Mouse (Mus musculus) lung, postnatal 0 days (tissue): ENCODE results near the gene Smarcd3. TPM values are rescaled to one million over a fixed set of nuclear protein-coding genes. Genes with fewer than 3 reads are reported as not detected.

Experiments used
- ATAC-seq: fragments of 200-750 bp; cut with Nextera tagmentation; 2 replicates; pipeline ENCODE4 v1.8.0; 2017; ENCODE audit warnings: moderate library complexity
- DNase-seq: peaks from one replicate; pipeline ENCODE4 v3.0.0-alpha.2; 2016; ENCODE audit warnings: low spot score
- H3K27ac ChIP-seq: fragments of 300-500 bp; sonication (generic); 2 replicates; pipeline ENCODE4 v1.5.1; 2014; ENCODE audit warnings: antibody characterized with exemption, mild to moderate bottlenecking, low read length, mixed read lengths
- H3K27me3 ChIP-seq: fragments of 300-500 bp; sonication (generic); replicated peaks from 2 replicates; pipeline ENCODE4 v1.6.1; 2014; ENCODE audit warnings: low read length, mixed read lengths; ENCODE audit not compliant: insufficient read depth
- H3K36me3 ChIP-seq: fragments of 300-500 bp; sonication (generic); 2 replicates; pipeline ENCODE4 v1.6.1; 2014; ENCODE audit warnings: low read length, mixed read lengths; ENCODE audit not compliant: insufficient read depth
- H3K4me1 ChIP-seq: fragments of 300-500 bp; sonication (generic); 2 replicates; pipeline ENCODE4 v1.6.1; 2014; ENCODE audit warnings: antibody characterized with exemption, low read depth, low read length, mixed read lengths; ENCODE audit not compliant: insufficient read depth
- H3K4me2 ChIP-seq: fragments of 300-500 bp; sonication (generic); replicated peaks from 2 replicates; pipeline ENCODE4 v1.6.1; 2014; ENCODE audit warnings: low read depth, mild to moderate bottlenecking, low read length, moderate library complexity, mixed read lengths
- H3K4me3 ChIP-seq: fragments of 300-500 bp; sonication (generic); 2 replicates; pipeline ENCODE4 v1.5.1; 2014; ENCODE audit warnings: low read depth, low read length
- H3K9ac ChIP-seq: fragments of 300-500 bp; sonication (generic); replicated peaks from 2 replicates; pipeline ENCODE4 v1.6.1; 2014; ENCODE audit warnings: low read depth, mild to moderate bottlenecking
- H3K9me3 ChIP-seq: fragments of 300-500 bp; sonication (generic); 2 replicates; pipeline ENCODE4 v1.6.1; 2016; ENCODE audit warnings: low read length, mixed read lengths
- CTCF ChIP-seq: IDR thresholded peaks from 2 replicates; pipeline ENCODE4 v1.5.1; 2016; ENCODE audit warnings: antibody characterized with exemption, mild to moderate bottlenecking
- EP300 ChIP-seq: IDR thresholded peaks from 2 replicates; pipeline ENCODE4 v1.6.1; 2016; ENCODE audit warnings: antibody characterized with exemption, mild to moderate bottlenecking, control low read depth
- WGBS: fragments of 180-500 bp; shearing (Covaris S2); extraction: QIAGEN DNeasy Blood & Tissue Kit; methylation state at CpG from one replicate; pipeline ENCODE4 v1.1.7; 2014; 5-methylcytosine and 5-hydroxymethylcytosine counted together
- polyA plus RNA-seq: library from polyadenylated mRNA; unstranded; fragments of >200 nt; fragmentation: Nextera tagmentation; extraction: Ambion mirVana; gene quantifications from 2 replicates; pipeline ENCODE4 v1.2.1, GENCODE M21; 2015

Smarcd3 gene
- polyA plus RNA-seq, 1 experiment from 2014 or later = 8.0 TPM

- H3K4me3 ChIP-seq = peak overlapping the region; percentile 62
- TF ChIP-seq EP300 = no peak
- TF ChIP-seq CTCF = no peak; the same call in 1 of the 2 replicates
- DNase-seq = no peak
- peak overlapping the region; percentile 58 for H3K9ac ChIP-seq
- H3K4me1 ChIP-seq = peaks cover 28% of the 10 kb centered on the region; the same call in 1 of the 2 replicates
- no peaks in the 10 kb centered on the region for H3K27me3 ChIP-seq
- peak overlapping the region; percentile 96 for H3K4me2 ChIP-seq
- H3K27ac ChIP-seq = peak overlapping the region; percentile 97
- H3K9me3 ChIP-seq = no peaks in the 10 kb centered on the region
- no peak for ATAC-seq
- H3K36me3 ChIP-seq = no peaks in the 10 kb centered on the region
- WGBS = under 1% methylated on average over 31 of the region's 33 CpGs
These were observed 23.0 kb downstream of the Smarcd3 start for GRCm38 (mm10) chr5:24601071-24601835.

GRCm38 (mm10) chr5:24600236-24600635 lies 24.0 kb downstream of the Smarcd3 start:
- no peak overlapping the region for H3K9ac ChIP-seq
- no peaks in the 10 kb centered on the region for H3K9me3 ChIP-seq
- DNase-seq (no peak), ATAC-seq (no peak)
- no peak for TF ChIP-seq CTCF
- TF ChIP-seq EP300 = no peak
- no peaks in the 10 kb centered on the region for H3K27me3 ChIP-seq
- H3K4me2 ChIP-seq = no peak overlapping the region
- H3K36me3 ChIP-seq = no peaks in the 10 kb centered on the region; the same call in 1 of the 2 replicates
- no peak overlapping the region for H3K27ac ChIP-seq
- H3K4me3 ChIP-seq = no peak overlapping the region
- WGBS = 76% methylated on average over 2 of the region's 2 CpGs
- H3K4me1 ChIP-seq = peaks cover 25% of the 10 kb centered on the region; the same call in 1 of the 2 replicates

- DNase-seq (no peak), ATAC-seq (no peak)
- Histone ChIP-seq H3K9ac (no peak overlapping the region), H3K27ac (no peak overlapping the region), H3K36me3 (peaks cover 5% of the 10 kb centered on the region; the same call in 1 of the 2 replicates), H3K4me1 (peaks cover 20% of the 10 kb centered on the region; the same call in 1 of the 2 replicates), H3K27me3 (no peaks in the 10 kb centered on the region), H3K4me3 (no peak overlapping the region), H3K9me3 (no peaks in the 10 kb centered on the region), H3K4me2 (no peak overlapping the region; the same call in 1 of the 2 replicates)
- TF ChIP-seq CTCF (no peak), EP300 (no peak)
- 21% methylated on average over 8 of the region's 8 CpGs for WGBS
These were observed 25.1 kb downstream of the Smarcd3 start for GRCm38 (mm10) chr5:24599137-24599536.

- no peak for TF ChIP-seq EP300
- peak; percentile 61 for TF ChIP-seq CTCF
- DNase-seq = peak; percentile 50
- no peaks in the 10 kb centered on the region for H3K27me3 ChIP-seq
- H3K36me3 ChIP-seq = peaks cover 5% of the 10 kb centered on the region; the same call in 1 of the 2 replicates
- peak overlapping the region; percentile 79 for H3K4me2 ChIP-seq
- H3K4me3 ChIP-seq = peak overlapping the region; percentile 39
- WGBS = under 1% methylated on average over 41 of the region's 41 CpGs
- ATAC-seq = peak; percentile 14; the same call in 1 of the 2 replicates
- H3K4me1 ChIP-seq = peaks cover 14% of the 10 kb centered on the region; the same call in 1 of the 2 replicates
- peak overlapping the region; percentile 26; the same call in 1 of the 2 replicates for H3K9ac ChIP-seq
- H3K9me3 ChIP-seq = no peaks in the 10 kb centered on the region
- no peak overlapping the region for H3K27ac ChIP-seq
These were observed 25.6 kb downstream of the Smarcd3 start for GRCm38 (mm10) chr5:24598570-24599006.

GRCm38 (mm10) chr5:24597901-24598569 lies 26.2 kb downstream of the Smarcd3 start:
- TF ChIP-seq CTCF = no peak
- TF ChIP-seq EP300 = no peak
- H3K4me3 ChIP-seq = peak overlapping the region; percentile 39
- H3K4me1 ChIP-seq = peaks cover 13% of the 10 kb centered on the region; the same call in 1 of the 2 replicates
- WGBS = 29% methylated on average over 15 of the region's 15 CpGs
- H3K27ac ChIP-seq = no peak overlapping the region
- peak overlapping the region; percentile 79 for H3K4me2 ChIP-seq
- H3K27me3 ChIP-seq = no peaks in the 10 kb centered on the region
- H3K9me3 ChIP-seq = no peaks in the 10 kb centered on the region
- DNase-seq (no peak), ATAC-seq (no peak)
- H3K36me3 ChIP-seq = peaks cover 5% of the 10 kb centered on the region; the same call in 1 of the 2 replicates
- H3K9ac ChIP-seq = peak overlapping the region; percentile 26; the same call in 1 of the 2 replicates

- H3K27me3 ChIP-seq = no peaks in the 10 kb centered on the region
- 69% methylated on average over 2 of the region's 2 CpGs for WGBS
- H3K4me3 ChIP-seq = no peak overlapping the region
- H3K9me3 ChIP-seq = no peaks in the 10 kb centered on the region
- H3K4me1 ChIP-seq = peaks cover 13% of the 10 kb centered on the region; the same call in 1 of the 2 replicates
- peak; percentile 37 for ATAC-seq
- no peak overlapping the region for H3K9ac ChIP-seq
- peak; percentile 79 for TF ChIP-seq CTCF
- no peak for TF ChIP-seq EP300
- peaks cover 5% of the 10 kb centered on the region; the same call in 1 of the 2 replicates for H3K36me3 ChIP-seq
- H3K27ac ChIP-seq = no peak overlapping the region
- peak; percentile 91 for DNase-seq
- no peak overlapping the region for H3K4me2 ChIP-seq
These were observed 26.9 kb downstream of the Smarcd3 start for GRCm38 (mm10) chr5:24597221-24597728.
